Mouse (Mus musculus) spleen, adult 2 months (tissue): Measurements from ENCODE around the gene Prss38.

Source experiments
- CTCF ChIP-seq: fragments of 200-500 bp; IDR thresholded peaks from 2 replicates; pipeline ENCODE4 v1.5.1; 2011; ENCODE audit warnings: mild to moderate bottlenecking, inconsistent platforms; ENCODE audit not compliant: insufficient read depth, insufficient read length, insufficient replicate concordance; ENCODE audit errors: extremely low read depth
- POLR2A ChIP-seq: fragments of 200-500 bp; IDR thresholded peaks from 2 replicates; pipeline ENCODE4 v1.6.1; 2011; ENCODE audit warnings: low read depth, low read length, inconsistent platforms

DNA sequence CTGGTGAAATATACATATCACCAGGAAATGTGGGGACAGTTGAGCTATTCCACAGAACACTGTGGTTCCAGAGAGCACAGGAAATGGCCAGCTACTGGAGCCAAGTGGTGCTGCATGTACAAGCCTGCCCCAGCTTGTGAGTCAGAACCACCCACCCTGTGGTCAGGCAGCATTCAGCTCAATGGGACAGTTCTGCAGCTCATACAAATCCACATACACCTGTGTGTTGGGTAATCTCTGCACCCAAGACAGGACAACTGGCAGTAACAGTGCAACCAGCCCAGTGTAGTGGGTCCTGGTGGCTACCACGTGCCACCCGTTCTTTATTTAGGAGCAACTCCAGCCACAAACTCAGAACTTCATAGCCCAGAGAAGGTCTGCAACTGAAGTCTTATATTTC, 46.5 kb upstream of the Prss38 start:
- TF ChIP-seq CTCF, result no peak
- no peak for TF ChIP-seq POLR2A
